Mouse (Mus musculus): ENCODE measurements at regions not wholly inside any gene's neighbourhood (a gene's known extent, or its start where the extent isn't known, plus 50 kb on each side); places are given as distances from the start of the nearest gene placed in this dataset.

DNA sequence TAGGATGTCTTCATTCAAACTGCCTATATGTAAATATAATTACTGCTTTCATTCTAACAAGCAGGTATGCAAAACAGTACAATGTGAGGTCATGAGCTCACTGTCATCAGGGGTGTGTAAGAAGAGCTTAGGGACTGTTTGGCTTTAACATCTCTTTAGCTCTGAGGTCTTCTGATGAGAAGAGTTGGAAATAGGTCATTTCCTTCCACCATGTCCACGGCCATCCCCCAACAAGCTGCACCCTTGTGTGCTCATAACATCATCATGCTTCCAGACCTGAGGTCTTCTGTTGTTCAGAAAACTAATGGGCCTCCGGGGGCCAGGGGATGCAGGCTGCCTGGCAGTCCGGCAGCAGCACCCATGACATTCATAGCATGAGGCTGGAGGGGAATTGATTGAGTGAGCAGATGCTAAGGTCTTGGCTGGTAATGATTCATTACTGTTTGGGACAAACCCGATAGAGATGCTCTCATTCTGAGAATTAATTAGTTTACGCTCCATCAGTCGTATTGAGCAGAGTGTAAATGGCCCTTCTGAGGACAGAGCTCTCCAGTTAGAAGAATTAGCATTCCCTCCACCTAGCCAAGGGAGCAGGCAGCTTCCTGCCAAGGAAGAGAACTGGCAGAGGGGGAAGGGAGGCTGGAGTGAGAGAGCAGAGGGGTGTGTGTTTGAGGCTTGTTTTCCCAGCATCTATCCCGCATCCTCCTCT, 64.0 kb downstream of the Rps24 start:
- DNase-seq (ENCODE audit: low spot score in 2 of 2), result peak in 1 of 2 experiments; percentile 45

DNA sequence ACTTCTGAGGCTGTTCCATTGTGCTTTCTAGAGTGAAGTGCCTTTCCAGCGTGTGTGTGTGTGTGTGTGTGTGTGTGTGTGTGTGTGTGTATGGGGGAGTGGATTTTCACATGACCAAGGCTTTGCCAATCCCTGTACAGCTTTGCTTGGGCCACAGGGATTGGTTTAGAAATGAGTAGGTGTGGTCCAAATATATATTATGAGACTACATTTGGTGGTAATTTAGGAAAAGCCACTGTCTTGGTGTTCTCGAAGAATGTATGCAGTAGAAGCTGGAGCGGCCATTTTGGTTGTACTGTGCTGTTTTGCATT, 64.5 kb downstream of the Rps24 start:
- no peak for DNase-seq (ENCODE audit: low spot score in 2 of 2)

DNA sequence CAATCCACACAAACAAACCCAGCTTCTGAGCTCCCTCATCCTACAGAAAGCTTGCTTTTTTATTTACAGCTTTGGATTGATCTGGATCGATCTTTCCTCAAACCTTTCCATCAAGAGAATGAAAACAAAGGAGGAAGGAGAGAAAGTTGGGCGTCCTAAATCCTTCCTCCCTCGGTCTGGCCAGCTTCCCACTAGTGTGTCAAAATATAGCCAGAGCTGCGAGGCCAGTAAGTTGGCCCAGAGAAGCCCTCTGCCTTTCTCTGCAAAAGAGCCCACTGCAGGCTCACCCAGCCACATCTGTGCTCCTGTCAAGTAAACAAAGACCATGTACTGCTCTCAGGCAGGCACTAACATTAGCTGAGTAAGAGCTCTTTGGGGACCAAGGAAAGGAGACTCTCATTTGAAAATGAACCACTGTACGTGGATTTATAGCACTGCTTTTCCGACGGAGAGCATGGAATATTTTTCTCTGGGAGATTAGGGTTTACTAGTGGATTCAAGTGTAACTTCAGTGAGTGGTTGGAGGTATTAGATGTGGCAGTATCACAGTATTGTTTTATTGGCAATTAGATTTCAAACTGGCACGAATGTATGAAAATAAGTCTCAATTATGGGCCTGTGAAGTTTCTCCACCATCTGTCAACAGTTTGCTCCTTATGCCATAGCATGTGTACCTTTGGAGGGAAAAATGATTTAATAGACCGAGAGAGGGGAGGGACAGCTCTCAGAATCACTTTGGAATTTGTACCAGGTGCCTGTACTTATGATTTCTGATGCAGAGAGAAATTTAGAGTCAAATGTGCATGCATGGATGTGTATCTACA, 78.1 kb downstream of the Rps24 start:
- no peak for DNase-seq (ENCODE audit: low spot score in 2 of 2)

DNA sequence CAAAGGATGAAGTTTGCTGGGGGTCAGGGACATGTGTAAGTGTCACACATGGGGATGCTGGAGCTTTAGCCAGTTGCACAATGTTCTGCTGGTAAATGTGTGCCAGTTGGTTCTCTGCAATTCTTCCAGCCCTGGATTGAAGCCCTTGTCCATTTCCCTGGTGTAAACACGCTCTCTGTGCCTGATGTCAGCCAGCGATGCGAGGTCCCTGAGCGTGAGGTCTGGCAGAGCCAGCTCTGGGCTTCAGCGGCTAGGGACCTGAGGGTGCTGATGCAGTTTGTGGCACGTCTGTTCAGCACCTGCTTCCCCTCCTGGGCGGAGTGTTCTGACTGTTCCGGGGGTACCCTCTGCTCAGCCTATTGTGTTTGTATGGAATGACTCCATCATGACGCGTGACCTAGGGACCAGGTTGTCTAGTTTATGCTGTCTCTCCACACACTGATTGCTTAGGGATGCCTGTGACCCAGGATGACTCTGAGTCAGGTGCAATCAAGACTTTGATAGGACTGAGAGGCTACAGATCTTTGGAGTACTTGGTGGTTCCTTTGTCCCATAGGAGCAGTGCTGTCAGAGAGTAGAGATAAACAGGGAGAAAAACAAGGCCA, 78.9 kb downstream of the Rps24 start:
- no peak for DNase-seq (ENCODE audit: low spot score in 2 of 2)

DNA sequence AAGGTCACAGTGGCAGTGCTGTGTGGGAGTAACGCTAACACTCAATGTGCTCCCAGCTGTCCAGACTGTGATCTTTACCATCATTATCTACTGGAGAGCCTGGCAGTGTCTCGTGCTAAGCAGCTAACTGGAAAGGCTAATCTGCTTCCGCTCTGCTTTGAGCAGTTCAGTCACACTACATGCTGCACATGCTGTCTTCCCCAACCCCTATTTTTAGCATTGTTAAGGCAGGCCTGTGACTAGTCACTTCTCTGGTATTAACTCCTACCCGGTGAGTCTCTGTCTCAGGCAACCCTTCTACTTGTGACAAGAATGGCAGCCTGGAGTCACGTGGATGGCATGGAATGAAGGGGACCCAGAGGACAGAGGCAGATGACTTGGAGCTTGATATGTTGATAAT, 88.2 kb downstream of the Rps24 start:
- peak in 1 of 2 experiments; percentile 27 for DNase-seq (ENCODE audit: low spot score in 2 of 2)

DNA sequence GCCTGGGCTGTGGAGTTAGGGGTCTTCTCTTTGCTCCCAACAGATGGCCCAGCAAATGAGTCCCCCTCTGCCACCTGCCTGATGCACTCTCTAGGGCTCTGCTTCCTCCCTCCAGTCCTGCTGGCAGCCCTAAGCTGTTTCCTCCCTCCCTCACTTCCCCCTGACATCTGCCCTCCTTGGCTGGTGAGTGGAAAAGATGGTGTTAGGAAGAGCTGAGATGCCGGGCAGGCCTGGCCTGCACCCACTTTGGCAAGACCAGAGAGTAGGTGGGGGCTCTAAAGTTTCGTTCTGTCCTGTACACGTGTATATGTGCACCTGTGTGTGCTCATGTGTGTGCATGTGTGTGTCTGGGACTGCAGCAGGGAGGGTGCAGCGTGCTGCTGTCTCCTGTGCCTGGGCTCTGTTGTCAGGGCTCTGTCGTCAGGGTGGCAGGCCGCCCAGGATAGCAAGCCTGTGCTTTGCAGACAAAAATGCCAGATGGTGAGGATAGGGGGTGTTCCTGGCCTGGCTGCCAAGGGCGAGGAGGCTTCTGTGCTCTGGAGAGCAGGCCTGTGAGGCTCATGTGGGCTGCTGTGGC, 91.7 kb downstream of the Rps24 start:
- peak; percentile 62 to 95 for DNase-seq (ENCODE audit: low spot score in 2 of 2)

DNA sequence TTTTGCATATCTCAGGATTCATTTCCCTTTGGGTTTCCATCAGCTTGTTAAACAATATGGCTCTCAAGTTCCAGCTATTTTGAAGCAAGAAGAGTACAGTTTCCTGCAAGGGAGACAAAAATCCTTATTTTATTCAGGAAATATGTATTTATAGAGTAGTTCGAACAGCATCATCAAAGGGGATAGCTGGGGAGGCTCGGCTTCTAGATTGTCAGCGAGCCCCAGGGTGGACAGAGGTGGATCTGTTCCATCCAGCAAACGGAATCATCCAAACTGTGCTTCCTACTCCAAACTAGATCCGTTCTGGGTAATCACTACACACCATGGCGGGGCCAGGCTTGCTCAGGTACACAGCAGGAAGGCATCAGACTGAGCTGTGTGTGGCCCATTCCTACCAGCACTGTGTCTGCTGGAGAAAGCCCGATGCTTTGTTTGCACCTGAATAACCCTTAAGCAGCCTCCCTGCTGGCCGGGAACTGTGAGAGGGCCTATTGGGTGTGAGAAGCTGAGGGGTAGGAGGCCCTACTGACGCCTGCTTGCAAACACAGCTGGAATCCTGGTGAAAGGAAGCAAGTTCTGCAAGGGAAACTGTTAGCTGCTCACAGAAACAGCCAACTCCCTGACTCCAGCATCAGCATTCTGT, 92.3 kb downstream of the Rps24 start:
- peak; percentile 32 to 33 for DNase-seq (ENCODE audit: low spot score in 2 of 2)

DNA sequence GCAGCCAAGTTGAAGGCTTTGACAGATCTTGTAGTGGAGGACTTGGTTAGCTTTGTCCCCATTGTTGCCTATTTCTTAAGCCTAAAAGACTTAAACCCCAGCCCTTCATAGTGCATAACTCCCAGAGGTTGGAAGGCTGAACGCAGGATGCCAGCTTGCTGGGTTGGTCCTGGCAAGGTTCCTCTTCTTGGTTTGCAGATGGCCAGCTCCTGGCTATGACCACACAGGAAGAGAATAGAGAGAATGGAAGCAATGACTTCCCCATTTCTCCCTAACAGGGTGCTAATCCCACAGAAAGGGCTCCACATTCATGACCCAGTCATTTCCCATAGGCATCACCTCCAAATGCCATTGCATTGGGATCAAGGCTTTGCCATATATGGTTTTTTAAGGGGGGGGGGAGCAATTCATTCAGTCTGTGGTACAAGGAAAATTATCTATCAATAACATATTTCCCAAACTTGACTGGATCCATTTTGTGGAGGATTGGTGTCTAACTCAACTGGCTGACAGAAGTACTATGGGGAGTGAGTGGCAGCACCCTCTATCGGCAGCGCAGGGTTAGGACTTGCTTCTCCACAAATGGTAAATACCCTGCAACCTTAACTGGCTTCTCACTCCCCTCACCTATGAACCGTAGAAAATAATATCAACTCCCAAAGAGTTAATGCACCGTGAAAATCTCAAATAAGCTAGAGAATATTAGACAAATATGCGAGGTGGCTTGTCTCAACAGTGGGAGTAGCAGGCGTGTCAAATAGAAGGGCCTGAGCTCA, 99.4 kb downstream of the Rps24 start:
- no peak for DNase-seq (ENCODE audit: low spot score in 2 of 2)

DNA sequence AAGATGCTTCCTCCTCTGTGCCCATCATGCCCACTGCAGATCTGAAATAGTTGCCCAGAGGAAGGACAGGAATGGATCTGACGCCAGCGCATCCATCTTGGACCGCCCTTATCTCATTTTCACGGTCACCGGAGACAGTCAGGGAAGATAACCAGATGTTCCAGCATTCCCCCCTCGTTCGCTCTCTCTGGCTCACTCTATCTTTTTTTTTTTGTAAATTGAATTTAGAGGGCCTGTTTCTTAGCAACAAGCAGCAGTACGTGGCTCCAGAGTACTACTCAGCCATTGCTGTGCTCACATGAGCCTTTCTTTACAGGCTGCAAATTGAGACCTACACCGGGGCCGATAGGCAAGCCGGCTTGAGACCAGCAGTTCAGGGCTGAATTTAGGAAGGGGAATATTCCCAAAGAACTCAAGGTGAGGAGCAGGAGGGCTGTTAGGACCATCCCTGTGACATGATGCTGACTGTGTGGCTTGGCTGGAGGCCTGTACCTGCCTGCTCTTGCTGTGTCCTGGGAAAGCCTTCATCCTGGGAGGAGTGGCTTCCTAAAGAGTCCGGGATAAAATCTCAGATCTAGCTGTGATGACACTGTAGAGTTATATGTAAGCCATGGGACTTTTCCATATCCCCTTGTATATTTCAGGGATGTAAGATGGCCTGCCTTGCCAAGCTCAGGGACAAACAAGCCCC, 100.2 kb downstream of the Rps24 start:
- peak in 1 of 2 experiments; percentile 34 for DNase-seq (ENCODE audit: low spot score in 2 of 2)

DNA sequence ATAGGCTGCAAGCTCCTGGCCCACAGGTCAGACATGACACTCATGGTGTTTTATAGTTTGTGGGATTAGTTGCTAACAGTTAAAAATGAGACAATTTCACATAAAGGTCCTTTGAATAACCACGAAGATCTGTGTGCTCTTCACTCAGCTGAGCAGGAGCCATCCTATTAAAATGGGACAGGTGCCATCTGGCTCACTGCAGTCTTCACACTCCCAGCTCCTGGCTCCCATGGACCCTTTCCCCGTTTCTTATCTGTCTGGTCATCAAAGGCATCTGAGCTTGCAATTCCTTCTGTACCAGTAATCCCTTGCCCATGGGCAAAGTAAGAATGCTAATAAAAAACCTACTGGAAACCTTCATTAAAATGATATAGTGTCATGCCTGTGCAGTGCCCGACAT, 101.1 kb downstream of the Rps24 start:
- no peak for DNase-seq (ENCODE audit: low spot score in 2 of 2)

DNA sequence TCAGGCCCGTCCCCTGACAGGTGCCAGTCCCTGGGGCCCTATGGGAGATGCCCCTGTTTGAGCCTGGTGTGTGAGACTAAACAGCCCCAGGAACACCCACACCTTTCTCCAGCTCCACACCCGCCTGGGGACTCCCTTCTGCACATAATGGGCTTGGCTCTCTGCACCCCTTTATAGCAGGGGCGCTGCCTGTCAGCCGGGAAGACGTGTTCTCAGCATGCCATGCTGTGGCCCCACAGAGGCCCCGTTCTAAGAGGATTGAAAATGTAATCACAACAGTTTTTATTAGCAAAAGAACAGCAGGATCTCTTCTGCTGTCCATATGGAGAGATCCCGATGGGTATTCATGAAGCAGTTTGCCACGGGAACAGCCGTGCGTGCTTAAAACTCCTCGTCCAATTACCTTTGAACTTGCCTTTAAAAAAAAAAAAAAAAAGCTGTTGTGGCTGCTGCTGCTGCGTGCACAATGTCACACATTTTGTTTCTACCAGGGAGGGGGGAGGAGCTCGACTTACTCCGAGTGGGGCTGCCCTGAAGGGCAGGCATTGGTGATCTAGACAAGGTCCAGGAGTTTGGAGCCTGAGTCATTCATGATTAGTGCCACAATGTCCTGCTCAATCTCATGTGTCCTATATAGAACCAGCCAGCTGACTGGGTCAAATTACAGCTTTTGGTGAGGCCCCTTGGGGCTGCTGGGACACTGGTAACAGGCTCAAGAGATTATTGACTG, 119.7 kb downstream of the Rps24 start:
- DNase-seq (ENCODE audit: low spot score in 2 of 2), result no peak

DNA sequence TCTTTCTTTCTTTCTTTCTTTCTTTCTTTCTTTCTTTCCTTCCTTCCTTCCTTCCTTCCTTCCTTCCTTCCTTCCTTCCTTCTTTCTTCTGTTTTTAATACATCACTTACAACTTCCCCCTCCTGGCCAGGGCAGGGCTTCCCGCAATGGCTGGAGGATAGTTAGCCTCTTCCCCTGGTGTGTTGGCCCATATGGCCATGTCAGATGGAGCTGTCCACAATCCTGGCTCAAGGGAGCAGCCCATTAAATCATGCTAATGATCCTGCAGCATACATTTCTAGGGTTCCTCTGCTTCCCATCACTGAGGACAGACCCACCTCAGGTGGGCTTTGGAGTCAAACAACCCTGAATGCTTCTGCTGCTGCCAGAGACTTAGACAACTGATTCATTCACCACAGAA, 121.4 kb downstream of the Rps24 start:
- DNase-seq (ENCODE audit: low spot score in 2 of 2), result no peak

DNA sequence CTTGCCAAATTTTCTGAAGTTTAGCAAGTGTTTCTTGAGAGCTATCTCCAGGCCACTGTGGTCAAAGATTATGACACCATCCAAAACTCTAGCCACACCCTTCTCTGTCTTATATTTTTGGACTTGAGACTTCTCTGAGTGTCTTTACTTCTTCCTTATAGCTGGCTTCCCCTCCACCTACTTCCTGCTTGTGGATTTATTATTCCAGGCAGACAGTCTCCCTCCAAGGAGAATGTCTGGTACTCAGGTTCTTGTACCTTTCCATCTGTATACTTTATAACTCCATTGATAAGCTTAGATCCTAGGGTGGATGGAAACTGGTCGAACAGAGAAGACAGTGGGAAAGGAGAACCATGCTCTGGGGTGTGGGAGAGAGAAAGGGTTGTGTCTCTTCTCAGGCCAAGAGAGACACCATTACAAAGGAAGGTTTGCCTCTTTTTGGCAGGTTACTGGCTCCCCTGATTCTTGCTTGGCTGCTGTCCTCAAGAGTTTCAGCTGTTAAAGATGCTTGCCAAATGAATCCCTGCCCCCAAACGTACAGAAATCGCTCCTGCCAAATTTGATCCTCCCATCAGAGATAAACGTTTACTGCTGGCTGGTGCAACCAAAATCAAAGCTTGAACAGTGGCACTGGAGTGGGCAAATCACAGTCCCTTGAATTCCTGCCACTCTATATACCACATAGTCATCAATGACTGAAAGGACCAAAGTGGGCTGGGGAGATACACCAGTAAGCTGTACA, 125.5 kb downstream of the Rps24 start:
- DNase-seq (ENCODE audit: low spot score in 2 of 2), result no peak

DNA sequence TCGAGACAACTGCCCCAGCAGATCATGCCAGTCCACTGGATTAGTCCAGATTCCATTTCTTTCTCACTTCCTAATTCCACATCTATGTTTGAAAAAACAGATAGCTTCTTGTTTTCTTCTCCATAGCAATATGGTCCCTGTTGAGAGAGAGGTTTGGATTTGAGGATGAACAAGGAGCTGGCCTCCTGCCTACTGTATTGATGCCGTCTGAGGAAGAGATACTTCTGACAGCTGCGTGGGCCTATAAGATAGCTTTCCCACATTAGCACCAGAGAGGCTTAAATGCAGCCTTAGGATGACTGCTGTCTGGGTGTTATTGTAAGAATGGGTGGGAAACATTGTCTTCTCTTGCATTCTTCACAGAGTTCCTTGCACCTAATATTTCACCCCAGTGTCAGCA, 128.9 kb downstream of the Rps24 start:
- no peak for DNase-seq (ENCODE audit: low spot score in 2 of 2)

DNA sequence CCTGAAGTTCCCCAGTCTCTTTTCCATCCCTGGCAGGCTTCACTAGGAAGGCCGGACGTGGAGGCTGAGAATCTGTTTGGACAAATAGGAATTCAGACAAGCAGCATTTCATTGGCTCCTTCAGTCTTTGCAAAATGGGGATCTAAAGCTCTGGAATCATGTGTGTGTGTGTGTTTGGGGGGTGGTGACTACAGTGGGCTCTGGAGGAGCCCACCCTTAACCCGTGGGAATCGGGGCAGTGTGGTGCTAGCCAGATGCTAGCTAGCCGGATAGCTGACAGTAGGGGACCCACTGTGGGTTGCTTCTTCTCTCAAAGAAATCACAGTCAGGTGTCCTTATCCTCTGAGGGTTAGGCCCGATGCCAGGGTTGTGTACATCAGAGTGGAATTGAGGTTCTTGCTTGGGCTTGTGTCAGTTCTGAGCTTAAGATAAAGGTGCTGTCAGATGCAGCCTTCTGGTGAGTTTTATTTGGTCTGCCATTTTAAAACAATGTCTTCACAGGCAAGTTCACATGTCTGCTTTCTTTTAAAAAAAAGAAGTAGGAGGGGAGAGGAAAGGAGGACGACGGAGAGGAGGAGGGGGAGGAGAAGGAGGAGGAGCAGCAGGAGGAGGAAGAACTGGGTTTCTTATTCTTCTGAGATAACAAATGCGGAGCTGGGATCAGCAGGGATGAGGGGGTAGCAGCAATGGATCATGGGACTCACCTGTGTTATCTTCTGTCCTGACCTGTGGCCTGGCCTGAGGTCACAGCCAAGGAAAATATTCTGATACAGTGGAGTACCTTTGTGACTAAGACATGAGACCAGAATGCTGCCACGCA, 129.6 kb downstream of the Rps24 start:
- no peak for DNase-seq (ENCODE audit: low spot score in 2 of 2)

DNA sequence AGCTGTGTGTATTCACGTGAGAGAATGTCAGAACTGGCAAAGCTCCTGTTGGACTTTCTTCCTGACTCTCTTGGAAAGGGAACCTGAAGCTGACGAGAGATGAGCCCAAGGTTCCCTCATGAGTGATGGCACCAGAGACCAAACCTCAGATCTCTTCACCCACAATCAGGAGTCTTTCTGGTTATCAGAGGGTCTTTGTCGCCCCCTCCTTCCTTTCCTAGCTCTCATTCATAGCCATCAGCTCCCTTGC, 130.1 kb downstream of the Rps24 start:
- no peak for DNase-seq (ENCODE audit: low spot score in 2 of 2)

DNA sequence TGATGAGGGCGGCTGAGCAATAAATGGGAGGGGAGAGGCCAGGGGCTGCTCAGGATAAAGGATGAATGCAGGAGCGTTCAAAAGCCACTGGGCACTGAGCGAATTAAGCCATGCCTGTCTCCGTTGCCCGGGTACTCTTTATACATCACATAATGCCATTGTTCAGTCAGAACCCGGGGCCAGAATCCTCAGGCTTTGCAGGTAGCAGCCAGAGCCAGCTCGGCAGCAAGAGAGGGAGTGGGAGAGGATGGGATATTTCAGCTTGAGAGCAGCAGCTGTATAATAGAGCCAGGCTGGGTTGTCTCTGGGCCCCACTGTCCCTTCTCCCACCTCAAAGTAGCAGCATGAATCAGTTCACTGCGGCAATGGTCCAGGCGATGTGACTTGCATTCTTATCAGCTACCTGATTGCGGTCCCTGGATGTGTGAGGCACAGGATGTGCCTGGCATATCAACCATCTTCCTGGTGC, 130.5 kb downstream of the Rps24 start:
- peak; percentile 40 to 78 for DNase-seq (ENCODE audit: low spot score in 2 of 2)
